Mouse (Mus musculus) CH12.LX (cell line): ENCODE measurements around the gene Ascl4. TPM values are rescaled to one million over a fixed set of nuclear protein-coding genes. Genes with fewer than 3 reads are reported as not detected.

Experiments used
- DNase-seq: peaks from one replicate; pipeline ENCODE4 v3.0.0-alpha.2; 2013; ENCODE audit errors: extremely low read depth
- H3K27ac ChIP-seq: 2 replicates; pipeline ENCODE4 v1.5.1; 2012; ENCODE audit warnings: low read depth, mild to moderate bottlenecking, control low read depth, moderate library complexity; ENCODE audit not compliant: insufficient read depth
- H3K27me3 ChIP-seq: replicated peaks from 2 replicates; pipeline ENCODE3; 2012; ENCODE audit warnings: inconsistent platforms
- H3K36me3 ChIP-seq, 2 experiments: replicated peaks in 1 of 2; 2 replicates each; pipeline versions ENCODE3 to v1.6.1; 2012; ENCODE audit warnings: inconsistent platforms in 1 of 2, low read length in 1 of 2, mild to moderate bottlenecking in 1 of 2, mixed read lengths in 1 of 2, moderate library complexity in 1 of 2; ENCODE audit not compliant: control insufficient read depth in 1 of 2, insufficient read depth in 1 of 2
- H3K4me1 ChIP-seq, 2 experiments: 2 replicates each; pipeline ENCODE4 v1.6.1; 2012; ENCODE audit warnings: inconsistent platforms in 1 of 2, moderate library complexity in 1 of 2; ENCODE audit not compliant: insufficient read depth in 2 of 2, control insufficient read depth in 1 of 2
- H3K4me2 ChIP-seq: 2 replicates; pipeline ENCODE4 v1.6.1; 2012; ENCODE audit warnings: low read depth, mild to moderate bottlenecking, control low read depth; ENCODE audit not compliant: poor library complexity, insufficient read depth, severe bottlenecking
- H3K4me3 ChIP-seq, 3 experiments: fragments of 150-350 bp in 1 of 3; sonication (generic) in 1 of 3; replicated peaks in 1 of 3; 2 replicates each; pipeline versions ENCODE3 to v1.5.1; 2011 to 2012; ENCODE audit warnings: low read depth in 2 of 3, low read length in 2 of 3, mild to moderate bottlenecking in 2 of 3, moderate library complexity in 2 of 3, control low read depth in 1 of 3, improper control_type of control experiment in 1 of 3, inconsistent platforms in 1 of 3, mixed read lengths in 1 of 3; ENCODE audit not compliant: poor library complexity in 1 of 3
- H3K79me2 ChIP-seq: replicated peaks from 2 replicates; pipeline ENCODE4 v1.6.1; 2012; ENCODE audit warnings: mild to moderate bottlenecking, moderate library complexity; ENCODE audit not compliant: control insufficient read depth, poor library complexity, insufficient read depth, severe bottlenecking; ENCODE audit errors: extremely low read depth
- H3K9ac ChIP-seq: 2 replicates; pipeline ENCODE4 v1.6.1; 2012; ENCODE audit warnings: low read depth, mild to moderate bottlenecking, control low read depth, moderate library complexity; ENCODE audit not compliant: insufficient read depth
- H3K9me3 ChIP-seq: replicated peaks from 2 replicates; pipeline ENCODE3; 2012; ENCODE audit warnings: low read length, inconsistent platforms, mixed read lengths
- BHLHE40 ChIP-seq: IDR thresholded peaks from 2 replicates; pipeline ENCODE4 v1.6.1; 2011; ENCODE audit warnings: mild to moderate bottlenecking, low read depth, low read length, improper control_type of control experiment
- CTCF ChIP-seq, 2 experiments: IDR thresholded peaks in 1 of 2; conservative IDR thresholded peaks in 1 of 2; 2 replicates each; pipeline ENCODE4 v1.5.1; 2011 to 2012; ENCODE audit warnings: low read depth in 2 of 2, low read length in 2 of 2, improper control_type of control experiment in 1 of 2, inconsistent platforms in 1 of 2, mild to moderate bottlenecking in 1 of 2, moderate library complexity in 1 of 2
- ETS1 ChIP-seq: conservative IDR thresholded peaks from 2 replicates; pipeline ENCODE4 v1.6.1; 2012; ENCODE audit warnings: low read depth, mild to moderate bottlenecking, inconsistent platforms, low read length, improper control_type of control experiment, moderate library complexity
- GABPA ChIP-seq: IDR thresholded peaks from 2 replicates; pipeline ENCODE4 v1.6.1; 2012; ENCODE audit warnings: low read depth, low read length, improper control_type of control experiment, inconsistent platforms; ENCODE audit not compliant: insufficient replicate concordance
- HCFC1 ChIP-seq: IDR thresholded peaks from 2 replicates; pipeline ENCODE4 v1.6.1; 2012; ENCODE audit warnings: low read depth, mild to moderate bottlenecking, inconsistent platforms, low read length, improper control_type of control experiment
- IRF4 ChIP-seq: IDR thresholded peaks from 2 replicates; pipeline ENCODE4 v1.6.1; 2014; ENCODE audit warnings: low read depth, mild to moderate bottlenecking, inconsistent platforms, low read length, improper control_type of control experiment
- JUN ChIP-seq: IDR thresholded peaks from 2 replicates; pipeline ENCODE4 v1.6.1; 2011; ENCODE audit warnings: low read depth, mild to moderate bottlenecking, low read length, improper control_type of control experiment, moderate library complexity; ENCODE audit not compliant: insufficient read depth
- JUND ChIP-seq: conservative IDR thresholded peaks from 2 replicates; pipeline ENCODE4 v1.6.1; 2011; ENCODE audit warnings: low read depth, low read length, improper control_type of control experiment
- KAT2A ChIP-seq: IDR thresholded peaks from 2 replicates; pipeline ENCODE4 v1.6.1; 2012; ENCODE audit warnings: low read length, improper control_type of control experiment, inconsistent platforms; ENCODE audit not compliant: insufficient replicate concordance
- MAX ChIP-seq: IDR thresholded peaks from 2 replicates; pipeline ENCODE4 v1.6.1; 2011; ENCODE audit warnings: low read length, improper control_type of control experiment
- MXI1 ChIP-seq: IDR thresholded peaks from 2 replicates; pipeline ENCODE4 v1.6.1; 2011; ENCODE audit warnings: mild to moderate bottlenecking, low read depth, low read length, improper control_type of control experiment
- MYC ChIP-seq: IDR thresholded peaks from 2 replicates; pipeline ENCODE4 v1.6.1; 2011; ENCODE audit warnings: low read depth, mild to moderate bottlenecking, improper control_type of control experiment, low read length
- POLR2AphosphoS2 ChIP-seq: IDR thresholded peaks from 2 replicates; pipeline ENCODE4 v1.6.1; 2011; ENCODE audit warnings: low read depth, low read length, improper control_type of control experiment
- RAD21 ChIP-seq: IDR thresholded peaks from 2 replicates; pipeline ENCODE4 v1.6.1; 2011; ENCODE audit warnings: low read depth, mild to moderate bottlenecking, low read length, improper control_type of control experiment, moderate library complexity
- RCOR1 ChIP-seq: conservative IDR thresholded peaks from 2 replicates; pipeline ENCODE4 v1.6.1; 2012; ENCODE audit warnings: low read depth, mild to moderate bottlenecking, inconsistent platforms, low read length, improper control_type of control experiment
- SIN3A ChIP-seq: IDR thresholded peaks from 2 replicates; pipeline ENCODE4 v1.6.1; 2012; ENCODE audit warnings: low read length, improper control_type of control experiment, inconsistent platforms
- SMC3 ChIP-seq: IDR thresholded peaks from 2 replicates; pipeline ENCODE4 v1.6.1; 2011; ENCODE audit warnings: low read depth, low read length, improper control_type of control experiment
- TBP ChIP-seq: conservative IDR thresholded peaks from 2 replicates; pipeline ENCODE4 v1.6.1; 2011; ENCODE audit warnings: low read depth, low read length, improper control_type of control experiment
- TCF12 ChIP-seq: IDR thresholded peaks from 2 replicates; pipeline ENCODE4 v1.6.1; 2014; ENCODE audit warnings: low read depth, mild to moderate bottlenecking, inconsistent platforms, low read length, improper control_type of control experiment
- USF1 ChIP-seq: IDR thresholded peaks from 2 replicates; pipeline ENCODE4 v1.6.1; 2014; ENCODE audit warnings: low read depth, mild to moderate bottlenecking, inconsistent platforms, low read length, improper control_type of control experiment
- ZC3H11A ChIP-seq: IDR thresholded peaks from 2 replicates; pipeline ENCODE4 v1.6.1; 2012; ENCODE audit warnings: low read depth, mild to moderate bottlenecking, inconsistent platforms, low read length, improper control_type of control experiment
- ZKSCAN1 ChIP-seq: IDR thresholded peaks from 2 replicates; pipeline ENCODE4 v1.6.1; 2012; ENCODE audit warnings: low read depth, inconsistent platforms, low read length, improper control_type of control experiment, borderline replicate concordance
- ZMIZ1 ChIP-seq: IDR thresholded peaks from 2 replicates; pipeline ENCODE4 v1.6.1; 2012; ENCODE audit warnings: low read depth, mild to moderate bottlenecking, inconsistent platforms, low read length, improper control_type of control experiment
- dilution Hi-C: fragments of 300-500 bp; cut with MboI; formaldehyde crosslinking; loops from 2 replicates; pipeline ENCODE4 v1.14.3; 2020; ENCODE audit warnings: low sequenced_read_pairs; ENCODE audit not compliant: extremely low pct_unique_long_range_greater_than_20kb, extremely low pct_ligation_motif_present
- in situ Hi-C: fragments of 300-500 bp; cut with MboI; formaldehyde crosslinking; loops from 3 replicates; pipeline ENCODE4 v1.14.3; 2019; ENCODE audit warnings: low sequenced_read_pairs, low pct_ligation_motif_present, low pct_unique_long_range_greater_than_20kb, mixed read lengths
- polyA plus RNA-seq: library from polyadenylated mRNA; unstranded; fragments of >175 nt; gene quantifications from 2 replicates; pipeline ENCODE4 v1.2.1, GENCODE M21; 2012; ENCODE audit warnings: low read depth; ENCODE audit not compliant: insufficient read length
- total RNA-seq, 2 experiments: library from RNA; depleted of rRNA; stranded (reverse); fragments of 300-350 nt in 1 of 2; fragments of >200 nt in 1 of 2; gene quantifications; 2 replicates each; pipeline ENCODE4 v1.2.3; 2012 to 2014

Ascl4 gene
- total and polyA plus RNA-seq, 3 experiments = 0.11 to 0.13 TPM; not detected in 1

- peak; percentile 62 for DNase-seq
- no peaks in the 10 kb centered on the region for H3K79me2 ChIP-seq
- dilution Hi-C loops (no loop called here), in situ Hi-C loops (loop anchor here (5.0 to 25.0 kb wide), 2 partner anchors 84 to 494 kb away; no protein-coding TSS in a partner anchor)
- no peak overlapping the region for H3K9ac ChIP-seq
- TF ChIP-seq MYC = no peak
- no peak for TF ChIP-seq MAX
- TF ChIP-seq RCOR1 = no peak
- TF ChIP-seq JUN = no peak
- no peak for TF ChIP-seq ETS1
- TF ChIP-seq TBP = no peak
- TF ChIP-seq ZMIZ1 = no peak
- peak; percentile 62 for TF ChIP-seq SMC3
- no peak for TF ChIP-seq BHLHE40
- TF ChIP-seq RAD21 = peak; percentile 87
- no peak for TF ChIP-seq TCF12
- no peak for TF ChIP-seq POLR2AphosphoS2
- no peak for TF ChIP-seq MXI1
- no peak for TF ChIP-seq KAT2A
- no peak for TF ChIP-seq IRF4
- TF ChIP-seq CTCF (conservative IDR thresholded peaks at IDR 0.05 in 1 of 2, IDR thresholded peaks at IDR 0.05 in 1 of 2; ENCODE audit: low read depth in 2 of 2, low read length in 2 of 2) = peak; percentile 62 to 85
- no peak for TF ChIP-seq HCFC1
- TF ChIP-seq GABPA = no peak
- TF ChIP-seq ZKSCAN1 = no peak
- no peak overlapping the region for H3K27ac ChIP-seq
- H3K4me2 ChIP-seq = no peak overlapping the region
- no peaks in the 10 kb centered on the region for H3K36me3 ChIP-seq
- H3K4me3 ChIP-seq = no peak overlapping the region
- H3K4me1 ChIP-seq = peaks cover 0 to 11% of the 10 kb centered on the region in 2 experiments; a peak in 2 of 4 replicates
- H3K9me3 ChIP-seq = no peaks in the 10 kb centered on the region
- H3K27me3 ChIP-seq = no peaks in the 10 kb centered on the region
These were observed 40.7 kb downstream of the Ascl4 start for GRCm38 (mm10) chr10:85968157-85968634.

GRCm38 (mm10) chr10:85968731-85969130 lies 41.2 kb downstream of the Ascl4 start:
- DNase-seq = no peak
- H3K4me1 ChIP-seq = peaks cover 0 to 11% of the 10 kb centered on the region in 2 experiments; a peak in 2 of 4 replicates
- no peaks in the 10 kb centered on the region for H3K36me3 ChIP-seq
- no peak overlapping the region for H3K4me3 ChIP-seq
- no peak overlapping the region for H3K27ac ChIP-seq
- no peaks in the 10 kb centered on the region for H3K79me2 ChIP-seq
- TF ChIP-seq USF1 (no peak), JUND (no peak), ZC3H11A (no peak), SIN3A (no peak)
- dilution Hi-C loops (no loop called here), in situ Hi-C loops (loop anchor here (5.0 to 25.0 kb wide), 2 partner anchors 84 to 494 kb away; no protein-coding TSS in a partner anchor)
- H3K27me3 ChIP-seq = no peaks in the 10 kb centered on the region
- H3K4me2 ChIP-seq = no peak overlapping the region
- no peaks in the 10 kb centered on the region for H3K9me3 ChIP-seq
- no peak overlapping the region for H3K9ac ChIP-seq
